Mouse (Mus musculus) liver, adult (tissue): ENCODE data around the gene Tie1.
A peak's percentile ranks its signal among the peaks of the same experiment; 100 is the strongest.

ENCODE experiments used
- GATA4 ChIP-seq: IDR thresholded peaks from 2 replicates; pipeline ENCODE4 v1.6.1; 2014; ENCODE audit warnings: mild to moderate bottlenecking, low read length; ENCODE audit not compliant: insufficient replicate concordance

Gene Tie1

DNA sequence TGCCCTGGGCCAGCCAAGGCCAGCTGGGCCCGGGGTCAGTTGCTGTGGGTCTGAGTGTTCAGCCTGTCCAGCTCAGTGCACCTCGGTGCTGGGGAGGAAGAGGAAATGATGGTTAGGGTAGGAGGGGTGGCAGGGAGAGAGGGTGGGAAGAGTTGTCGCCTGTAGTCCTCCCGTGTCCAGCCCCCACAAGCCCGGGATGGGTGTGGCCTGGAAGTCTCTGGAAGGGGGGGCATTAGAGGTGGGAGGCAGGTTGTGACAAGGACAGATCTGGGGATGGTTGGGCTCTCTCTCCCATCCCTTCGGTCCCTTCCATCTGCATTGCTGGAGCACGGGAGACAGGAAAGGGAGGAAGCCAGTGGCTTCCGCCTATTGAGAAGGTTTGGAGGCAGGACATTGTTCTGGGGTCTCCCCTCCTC is at the start of gene Tie1:
Gene Tie1, minus strand, starts transcription at position 345 of the 416 bp plus-strand sequence.
- peak; percentile 47; the same call in 1 of the 2 replicates for TF ChIP-seq GATA4

DNA sequence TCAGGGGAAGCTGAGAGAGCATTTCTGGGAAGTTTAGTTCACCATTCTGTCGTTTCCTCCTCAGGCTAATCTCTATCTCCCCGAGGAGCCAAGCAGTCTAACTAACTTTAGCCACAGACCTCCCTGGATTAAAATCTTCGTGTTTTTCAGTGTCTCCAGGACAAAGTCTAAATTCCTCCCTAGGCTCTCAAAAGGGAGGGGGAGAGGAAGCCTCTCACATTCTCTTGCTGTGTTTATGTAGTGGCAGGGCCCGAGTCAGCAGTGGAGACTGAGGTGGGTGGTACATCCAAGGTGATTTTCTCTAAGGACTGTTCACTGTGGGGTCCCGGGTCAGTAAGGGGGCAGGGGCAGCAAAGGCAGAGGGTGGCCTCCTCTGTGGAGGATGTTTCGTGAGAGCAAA is 47.9 kb upstream of the Tie1 start:
- TF ChIP-seq GATA4, result no peak

DNA sequence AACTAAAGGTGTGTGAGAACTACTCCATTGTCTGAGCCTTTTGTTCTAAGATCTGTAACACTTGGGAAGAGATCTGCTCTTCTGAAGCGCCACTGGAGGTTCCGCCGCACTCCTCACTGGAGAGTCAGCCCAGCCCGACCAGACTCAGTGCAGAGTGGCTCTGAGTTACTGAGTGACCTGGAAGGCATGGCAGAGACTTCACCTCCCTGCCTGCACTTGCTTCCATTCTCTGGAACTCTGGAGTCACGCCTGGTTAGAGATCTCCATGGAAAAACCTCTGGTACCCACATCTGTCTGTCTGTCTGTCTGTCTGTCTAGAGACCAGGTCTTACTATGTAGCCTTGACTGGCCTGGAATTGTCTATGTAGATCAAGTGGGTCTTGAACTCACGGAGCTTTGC is 45.7 kb upstream of the Tie1 start:
- TF ChIP-seq GATA4, result no peak

DNA sequence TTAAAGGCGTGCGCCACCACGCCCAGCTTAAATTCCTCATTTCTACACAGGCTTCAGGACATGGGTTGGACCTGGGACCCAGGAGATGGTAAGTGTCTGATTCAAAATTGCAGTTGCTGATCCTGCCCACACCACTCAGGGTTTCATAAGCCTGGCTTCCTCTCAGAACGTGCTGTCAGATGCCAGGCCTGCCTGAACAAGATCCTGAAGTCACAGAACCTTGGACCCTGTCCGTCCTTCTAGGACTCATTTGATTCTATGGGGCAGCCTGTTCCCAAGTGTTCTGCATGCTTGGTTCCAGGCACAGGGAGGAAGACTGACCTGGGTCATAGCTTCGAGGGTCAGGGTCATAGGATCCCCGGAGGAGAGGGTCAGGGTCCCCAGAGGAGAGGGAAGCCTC is 43.7 kb upstream of the Tie1 start:
- no peak for TF ChIP-seq GATA4

DNA sequence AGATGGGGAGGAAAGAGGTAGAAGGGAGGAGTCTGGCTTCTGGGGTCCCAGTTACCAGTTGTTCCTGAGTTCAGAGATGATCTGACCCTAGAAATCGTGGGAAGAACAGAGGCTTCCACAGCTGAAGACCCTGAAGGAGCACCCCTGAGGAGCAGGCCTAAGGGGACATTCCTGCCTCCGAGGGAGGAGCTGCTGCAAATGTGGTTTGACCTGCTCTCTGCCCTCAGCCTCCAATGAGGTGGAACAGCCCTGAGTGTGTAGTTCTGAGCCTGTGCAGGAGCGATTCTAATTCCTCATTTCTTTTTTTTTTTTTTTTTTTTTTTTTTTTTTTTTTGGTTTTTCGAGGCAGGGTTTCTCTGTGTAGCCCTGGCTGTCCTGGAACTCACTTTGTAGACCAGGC is 43.3 kb upstream of the Tie1 start:
- no peak for TF ChIP-seq GATA4

DNA sequence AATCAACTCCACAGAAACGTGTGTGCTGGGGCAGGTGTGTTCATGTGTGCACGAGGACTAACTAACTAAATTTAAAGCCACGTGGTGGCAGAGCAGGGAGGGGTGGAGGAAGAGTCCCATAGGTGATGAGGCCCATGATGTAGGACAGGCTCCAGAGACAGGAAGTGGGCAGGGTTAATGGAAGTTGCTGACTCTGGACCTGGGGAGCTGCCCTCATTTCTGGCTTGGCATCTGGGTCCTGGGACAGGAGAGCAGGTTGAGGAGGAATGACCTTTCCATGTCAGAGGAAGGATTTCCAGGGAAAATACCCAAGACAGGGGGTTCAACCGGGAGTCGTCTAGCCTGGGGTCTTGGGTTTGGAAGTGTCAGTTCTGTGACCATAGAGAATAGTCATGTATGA is 42.8 kb upstream of the Tie1 start:
- no peak for TF ChIP-seq GATA4

DNA sequence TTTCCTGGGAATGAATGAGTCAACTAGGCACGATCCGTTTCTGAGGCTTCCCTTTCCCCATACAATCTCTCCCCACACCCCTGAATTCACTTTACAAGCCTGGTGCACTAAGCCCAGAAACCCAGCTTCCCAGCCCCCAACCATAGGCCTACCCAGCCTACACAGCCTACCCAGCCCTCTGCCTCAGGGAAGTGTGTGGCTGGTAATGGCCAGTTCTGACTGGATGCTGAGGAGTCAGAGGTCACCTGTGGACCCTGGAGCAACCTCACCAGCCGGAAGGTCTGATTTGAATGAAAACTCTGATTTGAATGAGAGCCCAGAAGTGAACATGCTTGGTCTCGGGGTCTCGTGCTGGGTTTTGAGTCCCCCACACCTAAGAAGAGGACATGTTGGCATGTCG is 37.9 kb upstream of the Tie1 start:
- no peak for TF ChIP-seq GATA4

DNA sequence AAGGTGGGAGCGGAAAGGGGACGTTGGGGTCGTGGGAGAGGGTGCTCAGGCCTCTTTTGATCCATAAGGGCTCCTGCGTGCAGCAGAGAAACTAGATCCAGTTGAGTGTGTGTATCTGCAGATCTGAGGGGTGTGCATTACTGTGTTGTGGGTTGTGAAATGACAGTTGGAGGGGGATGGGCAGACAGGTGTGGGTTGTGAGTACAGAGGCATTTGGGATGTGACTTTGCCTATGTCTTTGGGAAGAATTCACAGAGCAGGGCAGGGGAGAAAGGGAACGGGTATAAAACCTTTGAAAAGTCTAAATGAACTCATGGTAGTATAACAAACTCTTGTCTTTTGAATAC is 37.4 kb upstream of the Tie1 start:
- no peak for TF ChIP-seq GATA4

DNA sequence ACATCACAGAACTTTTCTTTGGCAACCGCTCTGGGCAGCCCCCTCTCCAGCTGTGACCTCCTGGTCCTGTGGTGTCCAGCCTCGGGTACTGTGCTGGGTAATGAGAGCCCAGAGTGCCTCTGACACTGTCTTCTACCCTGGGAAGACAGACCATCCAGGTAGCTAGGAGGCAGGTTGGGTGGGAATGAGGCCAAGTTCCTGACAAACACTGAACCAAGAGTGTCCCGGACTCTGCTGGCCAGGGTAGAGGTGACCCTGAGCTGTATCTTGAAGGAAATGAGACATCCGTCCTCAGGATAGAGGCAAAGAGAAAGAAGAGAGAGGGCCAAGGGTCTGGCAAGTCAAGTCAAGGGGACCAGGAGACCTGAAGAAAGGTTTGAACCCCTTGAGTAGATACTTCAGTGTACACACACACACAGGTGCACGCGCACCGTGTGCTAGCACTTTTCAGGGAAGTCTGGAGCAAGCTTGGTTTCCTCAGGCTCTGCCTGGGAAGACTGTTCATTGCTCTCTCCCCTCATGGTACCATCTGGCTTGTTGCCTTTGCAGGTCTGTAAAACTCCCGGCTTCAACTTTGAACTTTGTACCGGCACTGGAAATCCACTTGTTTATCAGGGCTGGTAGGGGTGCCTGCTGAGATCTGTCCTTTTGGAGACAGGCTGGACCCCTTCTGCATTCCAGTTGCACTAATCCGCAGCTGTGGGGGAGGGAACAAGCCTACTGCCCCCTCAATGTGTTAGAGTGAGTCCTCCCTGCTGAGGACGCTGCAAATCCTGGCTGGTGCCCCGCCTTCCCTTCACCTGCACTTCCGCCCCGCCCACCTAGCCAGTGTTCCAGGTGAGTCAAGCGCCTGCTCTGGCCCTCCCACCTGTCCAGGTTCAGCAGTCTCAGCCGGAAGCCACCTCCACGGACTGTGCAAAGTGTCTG is 36.8 kb upstream of the Tie1 start, which contains the start of gene 2610528J11Rik:
Gene 2610528J11Rik, plus strand, starts transcription at position 592 of the 927 bp plus-strand sequence.
- TF ChIP-seq GATA4, result no peak

DNA sequence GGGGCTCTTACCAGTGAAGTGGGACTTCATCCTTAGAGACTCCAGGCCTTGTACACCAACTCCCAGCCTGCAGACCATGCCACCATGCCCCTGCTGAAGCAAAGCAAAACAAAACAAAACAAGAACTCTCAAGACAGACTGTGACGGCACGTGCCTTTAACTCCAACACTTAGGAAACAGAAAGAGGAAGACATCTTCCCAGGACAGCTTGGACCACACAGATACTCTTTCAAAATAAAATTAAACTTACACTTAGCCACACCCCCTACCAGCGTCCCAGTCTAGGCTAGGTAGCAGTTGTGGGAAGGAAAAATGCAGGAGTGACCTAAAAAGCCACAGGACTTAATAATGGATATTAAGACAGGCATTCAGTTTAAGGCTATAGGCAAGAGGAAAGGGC is 35.9 kb upstream of the Tie1 start:
- TF ChIP-seq GATA4, result no peak

DNA sequence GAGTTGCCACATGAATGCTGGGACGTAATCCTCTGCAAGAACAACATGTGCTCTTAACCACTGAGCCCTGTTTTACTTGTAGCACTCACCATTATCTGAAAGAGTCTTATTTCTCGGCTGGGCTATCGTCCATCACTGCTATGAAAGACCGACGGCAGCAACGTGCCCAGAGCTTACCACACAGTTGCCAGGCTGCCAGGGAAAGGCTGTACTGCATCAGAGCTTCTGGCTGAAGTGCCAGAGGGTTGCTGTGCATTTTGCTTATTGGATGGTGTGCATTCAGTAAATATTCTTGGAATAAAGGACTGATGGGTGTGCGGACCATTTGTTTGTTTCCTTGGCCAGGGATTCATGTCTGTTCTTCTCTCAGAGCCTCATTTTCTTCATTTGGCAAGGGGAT is 34.1 kb upstream of the Tie1 start:
- TF ChIP-seq GATA4, result no peak

DNA sequence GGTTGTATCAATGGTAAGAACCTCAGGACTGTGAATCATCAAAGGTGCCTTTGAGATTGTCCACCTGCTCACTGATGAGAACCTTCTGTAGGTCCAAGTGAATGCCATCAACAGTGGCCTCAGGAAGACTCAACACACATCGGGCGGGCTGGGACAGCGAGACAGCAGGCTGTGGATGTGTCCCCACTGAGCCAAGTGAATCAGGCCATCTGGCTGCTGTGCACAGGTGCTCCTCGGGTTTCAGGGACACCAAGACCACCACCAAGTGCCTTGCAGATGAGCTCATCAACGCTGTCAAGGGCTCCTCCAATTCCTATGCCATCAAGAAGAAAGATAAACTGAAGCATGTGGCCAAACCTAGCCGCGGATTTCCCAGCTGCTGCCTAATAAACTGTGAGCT is 32.4 kb upstream of the Tie1 start:
- no peak for TF ChIP-seq GATA4

DNA sequence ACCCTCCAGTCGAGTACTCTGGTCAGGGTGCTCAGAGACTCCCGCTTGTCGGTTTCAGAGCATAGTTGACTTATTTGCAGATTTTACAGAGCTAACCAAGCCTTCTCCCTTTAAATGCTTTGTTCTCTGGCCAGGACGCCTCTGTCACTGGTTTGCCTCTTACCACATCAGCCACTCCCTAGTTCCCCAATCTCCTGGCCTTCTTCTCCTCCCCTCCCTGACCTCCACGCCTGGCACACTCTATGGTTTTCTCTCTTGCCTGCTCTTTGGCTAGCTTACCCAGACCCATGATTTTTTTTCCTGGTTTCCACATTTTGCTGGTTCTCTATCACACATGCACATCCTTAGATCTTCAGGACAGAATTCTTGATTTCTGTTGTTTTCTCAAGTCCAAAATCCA is 28.3 kb upstream of the Tie1 start:
- TF ChIP-seq GATA4, result no peak

DNA sequence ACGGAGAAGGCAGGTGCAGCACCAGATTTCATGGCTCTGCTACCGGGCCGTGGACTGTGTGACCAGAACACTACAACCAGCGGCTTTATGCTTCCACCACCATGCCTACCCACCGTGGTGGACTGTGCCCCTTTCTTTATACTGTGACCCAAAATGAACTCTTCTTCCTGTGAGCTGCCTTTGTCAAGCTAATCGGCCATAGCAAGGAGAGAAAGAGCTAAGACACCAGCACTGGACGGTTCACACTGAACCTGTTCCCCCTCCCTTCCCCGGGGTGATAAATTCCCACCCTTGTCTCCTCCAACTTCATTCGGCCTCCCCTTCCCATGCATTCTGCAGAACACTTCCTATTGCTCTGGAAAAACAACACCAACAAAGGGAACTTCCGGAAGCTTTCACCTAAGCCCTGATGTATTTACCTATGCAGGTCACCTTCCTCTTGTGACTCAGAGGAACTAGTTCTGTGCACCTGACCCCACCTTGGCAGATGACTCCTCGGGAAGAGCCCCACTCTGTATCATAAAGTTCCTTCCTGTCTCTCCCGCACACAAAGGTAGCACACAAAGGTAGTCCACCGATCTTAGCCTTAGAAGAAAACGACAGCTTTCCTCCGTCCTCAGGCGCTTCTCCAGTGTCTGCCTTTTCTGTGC is 27.8 kb upstream of the Tie1 start:
- no peak for TF ChIP-seq GATA4

DNA sequence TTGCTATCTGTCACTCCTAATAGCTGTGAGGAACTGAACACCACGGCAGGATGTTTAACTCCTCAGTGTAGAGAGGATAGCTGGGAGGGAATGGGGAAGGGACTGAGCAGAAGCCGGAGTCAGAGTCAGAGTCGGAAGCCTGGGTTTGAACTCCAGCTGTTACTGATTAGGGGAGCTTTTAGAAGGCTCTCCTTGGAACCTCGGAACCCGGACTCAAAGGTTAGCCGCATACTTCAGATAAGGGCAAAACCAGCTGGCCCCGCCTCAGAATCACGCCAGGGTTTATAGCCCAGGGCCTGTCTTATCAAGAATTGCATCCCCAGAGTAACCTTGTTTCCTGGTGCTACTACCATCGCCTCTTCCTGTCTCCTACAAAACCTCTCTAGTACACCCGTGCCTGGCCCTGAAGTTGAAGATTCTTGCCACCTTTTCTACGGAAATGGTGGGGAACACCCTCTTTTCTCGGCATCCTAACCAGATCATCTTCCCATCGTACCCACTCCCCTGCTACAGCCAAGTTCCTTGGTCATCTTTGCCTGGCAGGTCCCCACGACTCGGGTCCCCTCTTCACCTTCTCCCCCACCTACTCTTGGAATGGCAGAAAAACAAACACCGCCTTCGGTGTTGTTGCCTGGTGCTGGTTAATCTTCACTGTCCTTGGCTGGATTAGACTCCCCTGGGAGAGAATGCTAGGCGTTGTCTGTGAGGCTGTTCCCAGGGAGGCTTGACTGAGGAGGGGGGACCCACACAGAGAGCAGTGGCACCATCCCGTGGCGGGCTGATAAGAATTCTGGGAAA is 27.0 kb upstream of the Tie1 start:
- TF ChIP-seq GATA4, result peak; percentile 42; the same call in 1 of the 2 replicates

DNA sequence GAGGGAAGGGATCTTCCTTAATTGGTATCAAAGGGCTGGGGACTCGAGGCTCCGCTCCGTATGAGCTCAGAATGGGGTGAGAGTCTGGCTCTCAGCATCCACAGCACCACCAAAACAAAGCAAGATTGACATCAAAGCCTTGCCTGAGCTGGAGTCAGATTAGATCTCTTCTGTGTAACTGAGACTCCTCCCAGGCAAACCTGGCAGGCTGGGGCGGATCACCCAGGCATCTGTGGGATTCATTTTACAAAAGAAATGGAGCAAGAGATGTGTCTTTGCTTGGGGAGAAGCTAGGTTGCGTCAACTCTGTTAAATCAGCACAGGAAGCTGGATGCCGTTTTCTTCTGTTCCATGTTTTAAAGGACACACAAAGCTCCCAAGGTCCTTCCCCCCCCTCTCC is 19.2 kb upstream of the Tie1 start:
- TF ChIP-seq GATA4, result no peak
